Mouse (Mus musculus): Measurements from ENCODE around the gene Tmem245. TPM values are rescaled to one million over a fixed set of nuclear protein-coding genes. Genes with fewer than 3 reads are reported as not detected.

The Tmem245 gene
- polyA plus RNA-seq, 1 experiment from 2014 or later, result 11.1 TPM

DNA sequence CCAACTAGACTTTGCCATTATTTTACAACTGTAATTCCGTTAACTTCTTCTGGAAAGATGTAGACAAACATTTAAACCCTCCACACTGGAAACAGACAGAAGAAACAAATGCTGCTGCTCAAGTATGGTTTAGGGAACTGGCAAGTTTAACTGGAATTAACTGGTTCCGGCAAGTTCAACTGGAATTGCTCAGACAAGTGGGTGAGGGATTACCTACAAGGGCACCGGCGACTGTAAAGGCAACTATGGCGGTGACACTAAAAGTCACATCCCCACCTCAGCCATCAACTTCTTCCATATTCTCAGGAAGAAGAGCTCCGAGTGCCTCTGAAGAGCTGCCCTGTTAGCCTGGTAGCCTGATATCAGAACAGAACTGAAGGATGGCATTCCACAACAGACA lies 32.9 kb downstream of the Tmem245 start:
- no peaks in the 10 kb centered on the region for H3K9me3 ChIP-seq
- no peak overlapping the region for H3K4me3 ChIP-seq
- 91% methylated on average over 6 of the region's 6 CpGs for WGBS
- DNase-seq (ENCODE audit: extremely low spot score, low spot score), result no peak
- H3K27me3 ChIP-seq (ENCODE audit: poor library complexity, severe bottlenecking), result no peaks in the 10 kb centered on the region
- H3K4me1 ChIP-seq, result no peaks in the 10 kb centered on the region
- H3K27ac ChIP-seq, result no peak overlapping the region
- H3K36me3 ChIP-seq (replicated peaks), result peaks cover 92% of the 10 kb centered on the region

DNA sequence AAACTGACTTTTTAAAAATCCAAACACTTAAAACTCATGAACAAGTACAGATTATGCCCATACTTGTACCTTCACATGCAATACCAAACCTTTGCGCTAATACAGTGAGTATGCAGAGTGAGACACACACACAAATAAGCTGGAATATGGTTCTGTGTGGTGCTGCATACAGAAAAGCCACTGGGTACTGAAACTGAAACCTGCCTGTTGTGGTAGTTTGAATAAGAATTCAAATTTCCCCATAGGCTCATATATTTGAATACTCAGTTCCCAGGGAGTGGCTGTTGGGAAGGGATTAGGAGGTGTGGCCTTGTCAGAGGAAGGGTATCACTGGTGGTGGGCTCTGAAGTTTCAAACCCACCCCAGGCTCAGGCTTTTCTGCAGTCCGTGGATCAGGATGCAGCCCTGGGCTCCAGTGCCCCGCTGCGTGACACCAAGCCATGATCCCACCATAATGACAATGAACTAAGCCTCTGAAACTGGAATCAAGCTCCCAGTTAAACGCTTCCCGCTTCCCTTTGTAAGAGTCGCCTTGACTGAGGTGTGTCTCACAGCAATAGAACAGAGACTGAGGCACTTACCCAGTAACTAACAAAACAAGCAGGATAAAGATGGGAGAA lies 34.7 kb downstream of the Tmem245 start:
- Histone ChIP-seq H3K9me3 (no peaks in the 10 kb centered on the region), H3K27ac (no peak overlapping the region), H3K27me3 (ENCODE audit: poor library complexity, severe bottlenecking) (no peaks in the 10 kb centered on the region), H3K36me3 (replicated peaks) (peaks cover 92% of the 10 kb centered on the region), H3K4me1 (no peaks in the 10 kb centered on the region), H3K4me3 (no peak overlapping the region)
- DNase-seq (ENCODE audit: extremely low spot score, low spot score), result no peak
- WGBS, result 93% methylated on average over 7 of the region's 7 CpGs

DNA sequence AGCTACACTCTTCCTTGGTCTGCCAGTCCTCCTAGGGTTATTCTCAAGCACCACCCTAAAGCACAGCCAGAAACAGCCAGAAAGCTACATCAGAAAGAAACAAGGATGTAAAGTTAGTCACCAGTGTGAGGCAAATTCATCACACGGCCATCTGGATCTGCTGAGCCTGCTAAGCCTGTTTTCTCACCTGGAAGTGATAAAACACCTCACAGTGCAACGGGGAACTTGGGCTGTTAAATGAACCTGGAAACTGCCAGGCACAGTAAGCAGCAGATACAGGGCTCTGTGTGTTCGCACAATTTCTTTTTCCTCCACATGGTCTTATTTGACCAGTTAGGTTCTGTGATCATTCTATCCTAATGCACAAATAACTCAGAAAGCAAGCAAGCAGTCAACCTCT lies 37.7 kb downstream of the Tmem245 start:
- Histone ChIP-seq H3K27ac (no peak overlapping the region), H3K4me3 (no peak overlapping the region), H3K27me3 (ENCODE audit: poor library complexity, severe bottlenecking) (no peaks in the 10 kb centered on the region), H3K36me3 (replicated peaks) (peaks cover 90% of the 10 kb centered on the region), H3K9me3 (no peaks in the 10 kb centered on the region), H3K4me1 (no peaks in the 10 kb centered on the region)
- WGBS, result 81% methylated on average over 3 of the region's 3 CpGs
- DNase-seq (ENCODE audit: extremely low spot score, low spot score), result no peak

DNA sequence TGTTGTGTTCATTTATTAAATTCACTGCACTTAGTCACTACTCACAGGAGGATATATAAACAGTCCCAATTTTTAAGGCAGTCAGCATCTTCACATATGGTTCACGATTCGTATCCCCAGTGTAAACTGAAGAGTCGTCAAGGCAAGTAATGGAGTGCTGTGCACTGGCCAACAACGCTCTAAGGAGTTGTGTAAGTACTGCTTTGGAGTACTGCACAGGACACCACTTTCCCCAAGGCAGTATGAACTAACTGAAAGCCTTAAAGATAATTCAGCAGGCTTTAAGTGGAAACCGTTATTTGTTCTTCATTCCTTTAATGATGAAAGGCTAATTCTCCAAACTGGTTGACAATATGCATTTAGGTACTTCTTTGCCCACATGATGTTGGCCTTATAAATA lies 39.6 kb downstream of the Tmem245 start:
- no peaks in the 10 kb centered on the region for H3K4me1 ChIP-seq
- H3K36me3 ChIP-seq (replicated peaks), result peaks cover 91% of the 10 kb centered on the region
- H3K27me3 ChIP-seq (ENCODE audit: poor library complexity, severe bottlenecking), result no peaks in the 10 kb centered on the region
- 93% methylated on average over 5 of the region's 5 CpGs for WGBS
- no peak overlapping the region for H3K4me3 ChIP-seq
- H3K27ac ChIP-seq, result no peak overlapping the region
- no peak for DNase-seq (ENCODE audit: extremely low spot score, low spot score)
- H3K9me3 ChIP-seq, result no peaks in the 10 kb centered on the region

DNA sequence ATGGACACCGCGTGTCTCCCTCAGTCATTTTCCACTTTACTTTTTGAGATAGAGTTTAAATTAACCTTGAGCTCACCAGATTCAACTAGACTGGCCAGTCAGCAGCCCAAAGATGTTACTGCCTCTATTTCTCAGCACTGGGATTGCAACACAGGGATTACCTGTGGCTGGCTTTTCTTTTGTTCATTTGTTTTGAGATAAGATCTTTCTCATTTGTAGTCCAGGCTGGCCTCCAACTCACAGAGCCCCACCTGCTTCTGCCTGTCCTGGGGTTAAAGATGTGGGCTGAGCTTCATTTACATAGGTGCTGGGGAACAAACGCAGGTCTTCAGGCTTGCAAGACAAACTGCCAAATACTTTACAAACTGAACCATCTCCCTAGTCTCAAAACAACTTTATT lies 40.3 kb downstream of the Tmem245 start:
- Histone ChIP-seq H3K4me3 (no peak overlapping the region), H3K27me3 (ENCODE audit: poor library complexity, severe bottlenecking) (no peaks in the 10 kb centered on the region), H3K27ac (no peak overlapping the region), H3K9me3 (no peaks in the 10 kb centered on the region), H3K36me3 (replicated peaks) (peaks cover 93% of the 10 kb centered on the region), H3K4me1 (no peaks in the 10 kb centered on the region)
- 95% methylated on average over 3 of the region's 3 CpGs for WGBS
- DNase-seq (ENCODE audit: extremely low spot score, low spot score), result no peak

DNA sequence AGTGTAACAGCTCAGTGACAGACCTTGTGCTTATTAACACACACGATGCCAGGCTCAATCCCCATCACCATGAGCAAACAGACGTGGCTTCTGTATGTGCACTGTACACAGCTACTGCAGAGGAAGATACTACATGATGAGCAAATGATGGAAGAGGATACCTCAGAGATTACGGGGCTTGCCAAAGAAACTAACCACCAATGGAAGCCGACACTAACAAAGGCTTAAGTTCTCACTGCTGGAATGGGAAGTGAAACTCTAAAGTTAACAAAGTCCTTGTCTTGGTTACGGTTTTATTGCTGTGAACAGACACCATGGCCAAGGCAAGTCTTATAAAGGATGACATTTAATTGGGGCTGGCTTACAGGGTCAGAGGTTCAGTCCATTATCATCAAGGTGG lies 41.7 kb downstream of the Tmem245 start:
- 95% methylated on average over 5 of the region's 5 CpGs for WGBS
- H3K27ac ChIP-seq, result no peak overlapping the region
- H3K4me1 ChIP-seq, result no peaks in the 10 kb centered on the region
- H3K4me3 ChIP-seq, result no peak overlapping the region
- DNase-seq (ENCODE audit: extremely low spot score, low spot score), result no peak
- no peaks in the 10 kb centered on the region for H3K9me3 ChIP-seq
- H3K27me3 ChIP-seq (ENCODE audit: poor library complexity, severe bottlenecking), result no peaks in the 10 kb centered on the region
- peaks cover 93% of the 10 kb centered on the region for H3K36me3 ChIP-seq (replicated peaks)

DNA sequence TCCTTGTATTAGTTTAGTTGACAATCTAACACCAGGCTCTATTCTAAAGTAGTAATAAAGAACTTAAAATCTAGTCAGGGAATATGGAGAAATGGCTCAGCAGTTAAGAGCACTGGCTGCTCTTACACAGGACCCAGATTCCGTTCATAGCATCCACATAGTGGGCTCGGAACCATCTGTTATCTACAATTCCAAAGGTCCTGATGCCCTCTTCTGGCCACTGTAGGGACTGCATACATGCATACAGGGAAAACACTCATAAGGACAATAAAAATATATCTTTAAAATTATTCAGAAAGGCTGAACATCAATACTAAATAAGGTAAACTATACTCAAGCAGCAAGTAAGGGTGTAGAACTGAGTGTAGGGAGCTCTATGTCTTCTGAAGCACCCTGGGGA lies 45.6 kb downstream of the Tmem245 start:
- peaks cover 99% of the 10 kb centered on the region for H3K36me3 ChIP-seq (replicated peaks)
- 96% methylated on average over 2 of the region's 2 CpGs for WGBS

DNA sequence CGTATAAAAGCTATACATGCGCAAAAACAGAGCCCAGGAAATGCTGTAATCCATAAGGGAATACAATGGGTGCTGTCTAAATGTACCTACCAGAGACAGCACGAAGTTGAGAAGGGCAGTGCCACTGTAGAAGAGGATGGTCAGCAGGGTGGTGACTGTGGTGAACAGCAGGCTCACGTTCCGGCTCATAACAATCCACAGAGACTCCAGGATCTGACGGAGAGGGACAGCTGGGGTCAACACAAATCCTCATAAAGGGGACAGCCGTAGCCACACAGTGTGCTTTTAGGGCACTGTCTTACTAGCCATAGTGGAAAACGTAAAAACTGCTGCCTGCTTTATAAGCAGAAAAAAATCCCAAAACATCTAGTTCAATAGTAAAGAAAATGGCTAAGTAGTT lies 48.0 kb downstream of the Tmem245 start:
- 91% methylated on average over 8 of the region's 8 CpGs for WGBS

More for the DNA sequence above, 45.6 kb downstream of the Tmem245 start:
- H3K27me3 ChIP-seq (ENCODE audit: poor library complexity, severe bottlenecking), result no peaks in the 10 kb centered on the region
- H3K4me3 ChIP-seq, result no peak overlapping the region
- H3K9me3 ChIP-seq, result no peaks in the 10 kb centered on the region
- H3K4me1 ChIP-seq, result no peaks in the 10 kb centered on the region
- no peak for DNase-seq (ENCODE audit: extremely low spot score, low spot score)
- H3K27ac ChIP-seq, result no peak overlapping the region

DNA sequence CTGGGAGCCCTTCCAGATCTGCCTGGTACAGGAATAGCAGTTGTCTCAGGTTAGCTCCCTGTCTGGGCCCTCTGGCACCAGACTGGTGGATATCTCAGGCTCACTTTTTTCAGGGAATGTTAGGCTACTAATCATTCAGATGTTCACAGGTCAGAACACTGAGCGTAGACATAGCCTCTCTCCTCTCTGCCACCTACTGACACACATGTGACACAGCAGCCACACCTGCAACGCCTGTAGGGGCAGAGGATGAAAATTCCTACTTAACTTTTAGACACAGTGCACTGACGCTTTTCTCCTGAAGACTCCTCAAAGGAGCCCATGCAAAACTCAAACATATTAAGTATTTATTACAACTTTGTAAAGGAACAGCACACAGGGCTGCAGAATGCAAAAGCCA lies 49.7 kb downstream of the Tmem245 start:
- no peak overlapping the region for H3K4me3 ChIP-seq
- peaks cover 90% of the 10 kb centered on the region for H3K36me3 ChIP-seq (replicated peaks)
- no peak for DNase-seq (ENCODE audit: extremely low spot score, low spot score)
- 83% methylated on average over 3 of the region's 3 CpGs for WGBS
- no peaks in the 10 kb centered on the region for H3K4me1 ChIP-seq
- no peak overlapping the region for H3K27ac ChIP-seq
- no peaks in the 10 kb centered on the region for H3K27me3 ChIP-seq (ENCODE audit: poor library complexity, severe bottlenecking)
- no peaks in the 10 kb centered on the region for H3K9me3 ChIP-seq

More for the DNA sequence above, 48.0 kb downstream of the Tmem245 start:
- Histone ChIP-seq H3K27ac (no peak overlapping the region), H3K4me3 (no peak overlapping the region), H3K9me3 (no peaks in the 10 kb centered on the region), H3K36me3 (replicated peaks) (peaks cover 98% of the 10 kb centered on the region), H3K4me1 (no peaks in the 10 kb centered on the region), H3K27me3 (ENCODE audit: poor library complexity, severe bottlenecking) (no peaks in the 10 kb centered on the region)
- DNase-seq (ENCODE audit: extremely low spot score, low spot score), result no peak

DNA sequence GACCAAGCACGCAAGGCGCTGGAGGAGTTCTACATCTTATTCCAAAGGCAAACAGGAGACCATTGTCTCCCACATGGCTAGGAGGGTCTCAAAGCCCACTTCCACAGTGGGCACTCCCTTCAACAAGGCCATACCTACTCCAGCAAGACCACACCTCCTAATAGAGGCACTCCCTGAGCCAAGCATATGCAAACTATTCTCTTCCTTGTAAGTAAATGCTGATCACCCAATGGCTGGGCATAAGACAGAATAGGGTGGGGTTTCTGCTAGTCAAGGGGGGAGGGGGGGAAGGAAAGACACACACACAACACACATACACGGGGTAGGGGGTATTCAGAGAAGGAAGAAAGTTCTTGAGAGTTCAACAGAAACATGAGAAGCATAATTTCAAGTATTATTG lies 53.0 kb downstream of the Tmem245 start:
- Histone ChIP-seq H3K4me1 (no peaks in the 10 kb centered on the region), H3K36me3 (replicated peaks) (peaks cover 85% of the 10 kb centered on the region), H3K27ac (no peak overlapping the region), H3K4me3 (no peak overlapping the region), H3K9me3 (no peaks in the 10 kb centered on the region), H3K27me3 (ENCODE audit: poor library complexity, severe bottlenecking) (no peaks in the 10 kb centered on the region)
- no peak for DNase-seq (ENCODE audit: extremely low spot score, low spot score)
- WGBS, result 93% methylated on average over 3 of the region's 3 CpGs

DNA sequence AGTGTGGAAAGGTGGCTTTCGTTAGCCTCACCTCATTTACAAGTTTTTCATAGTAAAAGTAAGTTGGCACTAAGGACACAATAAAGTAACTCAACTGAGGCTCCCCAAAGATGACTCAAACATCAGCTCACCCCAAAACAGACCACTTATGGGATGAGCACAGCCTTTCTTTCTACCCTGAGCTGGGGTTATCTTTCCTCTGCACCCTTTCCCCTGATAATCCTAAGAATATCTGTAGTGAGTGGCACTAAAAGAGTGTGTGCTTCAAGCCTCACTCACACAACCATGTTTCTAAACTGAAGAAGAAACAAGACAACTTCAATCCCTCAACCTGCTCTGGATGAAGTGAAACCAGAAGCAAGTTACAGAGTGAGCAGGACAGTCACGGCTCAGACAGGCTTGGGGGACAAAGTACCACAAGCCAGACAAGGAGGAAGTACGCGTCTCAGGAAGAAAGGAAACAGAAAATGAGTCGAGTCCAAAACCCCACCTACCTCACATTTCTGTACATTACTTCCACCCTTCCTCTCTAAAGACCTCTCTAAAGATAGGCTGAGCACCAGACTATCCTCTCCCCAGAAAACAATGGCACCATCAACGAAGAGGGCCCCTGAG lies 54.6 kb downstream of the Tmem245 start:
- no peaks in the 10 kb centered on the region for H3K27me3 ChIP-seq (ENCODE audit: poor library complexity, severe bottlenecking)
- no peaks in the 10 kb centered on the region for H3K4me1 ChIP-seq
- H3K36me3 ChIP-seq (replicated peaks), result peaks cover 85% of the 10 kb centered on the region
- H3K9me3 ChIP-seq, result no peaks in the 10 kb centered on the region
- DNase-seq (ENCODE audit: extremely low spot score, low spot score), result no peak
- H3K4me3 ChIP-seq, result no peak overlapping the region
- H3K27ac ChIP-seq, result no peak overlapping the region
- WGBS, result 89% methylated on average over 6 of the region's 6 CpGs

DNA sequence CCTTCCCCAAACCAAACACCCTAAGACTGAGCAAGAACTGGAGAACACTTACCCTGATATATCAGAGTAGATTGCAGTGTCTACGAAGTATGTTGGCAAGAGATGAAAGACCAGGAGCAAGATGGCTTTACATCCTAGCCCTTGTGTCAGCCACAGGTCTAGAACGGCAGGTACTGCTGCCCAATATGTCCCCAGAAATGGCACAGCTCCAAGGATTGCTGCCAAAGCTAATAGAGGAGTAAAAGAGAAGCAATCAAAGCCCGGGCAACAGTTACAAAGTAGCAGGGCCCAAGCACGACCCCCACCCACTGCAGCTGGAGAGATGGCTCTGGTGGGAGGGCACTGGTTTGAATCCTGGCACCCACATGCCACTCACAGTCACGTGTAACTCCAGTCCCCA lies 58.8 kb downstream of the Tmem245 start:
- Histone ChIP-seq H3K27ac (no peak overlapping the region), H3K27me3 (ENCODE audit: poor library complexity, severe bottlenecking) (no peaks in the 10 kb centered on the region), H3K4me3 (no peak overlapping the region), H3K4me1 (no peaks in the 10 kb centered on the region), H3K36me3 (replicated peaks) (peaks cover 88% of the 10 kb centered on the region), H3K9me3 (no peaks in the 10 kb centered on the region)
- WGBS, result 89% methylated on average over 5 of the region's 5 CpGs
- DNase-seq (ENCODE audit: extremely low spot score, low spot score), result no peak

DNA sequence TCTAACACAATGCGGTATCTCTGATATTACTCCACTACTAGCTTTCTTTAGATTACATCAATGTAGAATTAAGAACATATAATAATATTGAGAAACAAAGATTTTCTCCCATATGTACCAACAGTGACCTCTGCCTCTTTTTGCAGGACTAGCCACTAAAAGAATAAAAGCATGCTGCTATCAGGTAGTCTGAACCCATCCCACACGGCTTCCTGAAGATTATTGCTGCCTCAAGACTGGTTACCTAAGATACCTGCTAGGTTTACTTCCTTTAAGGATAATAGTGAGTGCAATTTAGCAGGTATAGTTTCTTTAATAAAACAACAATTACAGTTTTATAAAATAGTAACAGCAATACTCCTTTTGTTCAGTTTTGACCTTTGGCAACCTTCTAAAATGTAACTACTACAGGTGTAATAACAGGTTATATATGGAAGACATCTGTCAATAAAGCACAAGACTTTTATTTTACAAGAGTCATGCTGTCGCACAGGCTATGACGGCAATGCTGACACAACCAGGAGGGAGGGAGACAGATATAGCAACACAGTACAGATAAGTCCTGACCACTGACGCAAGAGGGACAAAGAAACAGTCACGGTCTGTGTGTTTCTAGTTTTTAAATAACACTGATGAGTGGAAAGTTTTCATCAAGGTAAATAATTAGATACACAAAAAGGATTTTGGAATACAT lies 60.8 kb downstream of the Tmem245 start:
- Histone ChIP-seq H3K4me3 (no peak overlapping the region), H3K4me1 (no peaks in the 10 kb centered on the region), H3K36me3 (replicated peaks) (peaks cover 93% of the 10 kb centered on the region), H3K9me3 (no peaks in the 10 kb centered on the region), H3K27ac (no peak overlapping the region), H3K27me3 (ENCODE audit: poor library complexity, severe bottlenecking) (no peaks in the 10 kb centered on the region)
- no peak for DNase-seq (ENCODE audit: extremely low spot score, low spot score)
- WGBS, result 94% methylated on average over 6 of the region's 6 CpGs

Measured in forebrain, embryonic 10.5 days (tissue).